Mouse (Mus musculus): ENCODE measurements around the gene Il4i1.
A peak's percentile ranks its signal among the peaks of the same experiment; 100 is the strongest.

The Il4i1 gene

GRCm38 (mm10) chr7:44818751-44819235, 2.6 kb downstream of the Il4i1 start:
- DNase-seq (ENCODE audit: low spot score in 2 of 2) = no peak

- no peak for DNase-seq (ENCODE audit: low spot score in 2 of 2)
Observed at GRCm38 (mm10) chr7:44819391-44819790, 3.2 kb downstream of the Il4i1 start.

GRCm38 (mm10) chr7:44819863-44820262, 3.7 kb downstream of the Il4i1 start:
- DNase-seq (ENCODE audit: low spot score in 2 of 2) = no peak

- no peak for DNase-seq (ENCODE audit: low spot score in 2 of 2)
Observed at GRCm38 (mm10) chr7:44820525-44820924, 4.3 kb downstream of the Il4i1 start.

DNA sequence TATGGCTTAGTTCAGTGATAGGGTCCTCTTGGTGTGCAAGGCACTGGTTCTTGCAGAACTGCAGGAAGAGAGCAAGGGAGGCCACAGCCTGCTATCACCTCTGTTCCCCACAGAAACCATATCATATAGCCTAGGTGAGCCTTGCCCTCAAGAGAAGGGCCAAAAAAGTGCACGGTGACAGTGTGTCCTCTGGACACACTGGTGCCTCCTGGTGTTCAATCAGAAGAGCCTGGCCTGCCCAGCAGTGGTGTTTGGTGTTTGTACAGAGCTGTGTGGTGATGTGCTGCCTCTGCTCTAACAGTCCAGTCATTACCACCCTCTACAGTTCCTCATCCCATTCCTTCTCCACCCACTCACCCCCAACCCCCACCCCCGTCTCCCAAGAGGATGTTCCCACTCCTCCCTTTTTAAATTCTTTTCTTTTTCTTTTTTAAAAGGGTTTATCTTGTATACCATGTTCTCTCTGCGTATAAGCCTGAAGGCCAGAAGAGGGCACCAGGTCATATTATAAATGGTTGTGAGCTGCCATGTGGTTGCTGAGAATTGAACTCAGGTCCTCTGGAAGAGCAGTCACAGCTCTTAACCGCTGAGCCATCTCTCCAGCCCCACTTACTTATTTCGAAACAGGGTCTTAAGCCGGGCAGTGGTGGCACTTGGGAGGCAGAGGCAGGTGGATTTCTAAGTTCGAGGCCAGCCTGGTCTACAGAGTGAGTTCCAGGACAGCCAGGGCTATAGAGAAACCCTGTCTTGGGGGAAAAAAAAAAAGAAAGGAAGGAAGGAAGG, 5.7 kb downstream of the Il4i1 start:
- DNase-seq (ENCODE audit: low spot score in 2 of 2) = no peak

DNA sequence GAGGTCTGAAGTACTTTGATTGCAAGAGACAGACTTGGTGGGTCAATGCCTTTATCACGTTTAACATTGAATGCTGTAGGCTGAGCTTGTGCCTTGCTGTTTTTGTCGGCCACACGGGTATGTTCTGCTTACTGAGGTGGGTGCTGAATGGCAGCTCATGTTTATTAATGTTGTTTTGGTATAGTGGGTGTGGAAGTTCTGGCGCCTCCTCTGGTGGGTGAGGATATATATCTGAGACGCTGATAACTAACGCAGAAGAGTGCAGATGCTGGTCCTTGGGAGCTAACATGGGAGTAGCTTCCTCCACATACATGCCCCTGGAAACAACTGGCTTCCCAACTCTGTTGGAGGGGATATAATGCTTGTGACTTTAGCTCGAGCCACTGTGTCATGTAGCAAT, 7.2 kb downstream of the Il4i1 start:
- DNase-seq (ENCODE audit: low spot score in 2 of 2) = no peak

GRCm38 (mm10) chr7:44824872-44825271, 8.7 kb downstream of the Il4i1 start:
- DNase-seq (ENCODE audit: low spot score in 2 of 2) = peak; percentile 50 to 52

DNA sequence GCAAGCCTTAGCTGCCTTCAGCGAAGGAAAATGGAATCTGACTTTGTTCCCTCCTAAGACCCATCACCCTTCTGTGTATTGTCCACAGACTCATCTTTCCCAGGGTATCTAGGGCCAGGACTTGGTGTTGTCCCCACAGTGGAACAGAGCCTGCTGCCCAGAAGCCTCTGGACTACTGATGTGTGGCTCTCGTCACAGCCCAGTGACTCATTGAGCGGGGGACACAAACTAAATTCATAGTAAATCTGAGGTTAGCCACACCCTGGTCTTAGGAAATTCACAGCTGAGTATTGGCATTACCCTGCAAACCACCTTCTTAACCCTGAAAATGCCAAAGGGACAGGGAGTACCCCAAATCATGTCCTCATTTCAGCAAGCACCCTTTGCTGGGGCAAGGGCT, 10.6 kb downstream of the Il4i1 start:
- DNase-seq (ENCODE audit: low spot score in 2 of 2) = no peak

- DNase-seq (ENCODE audit: low spot score in 2 of 2) = no peak
Observed at GRCm38 (mm10) chr7:44828706-44829105, 12.5 kb downstream of the Il4i1 start.

DNA sequence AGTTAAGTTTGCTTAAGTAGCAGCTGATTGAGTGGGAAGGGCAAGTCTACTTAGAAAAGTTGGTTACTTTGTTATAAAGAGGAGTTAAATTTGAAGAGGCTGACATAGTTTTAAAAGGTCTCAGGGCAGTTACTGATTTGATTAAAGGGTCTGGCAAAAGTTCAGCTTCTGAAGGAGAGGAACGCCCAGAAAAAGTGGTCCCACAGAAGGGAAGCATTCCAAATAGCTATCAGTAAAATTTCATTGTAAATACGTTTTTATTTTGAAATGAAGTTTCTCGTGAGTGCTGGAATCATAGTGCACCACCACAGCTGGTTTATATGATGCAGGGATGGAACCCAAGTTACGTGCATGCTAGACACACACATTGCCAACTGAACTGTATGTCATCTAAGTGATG, 16.6 kb downstream of the Il4i1 start:
- no peak for DNase-seq (ENCODE audit: low spot score in 2 of 2)

DNA sequence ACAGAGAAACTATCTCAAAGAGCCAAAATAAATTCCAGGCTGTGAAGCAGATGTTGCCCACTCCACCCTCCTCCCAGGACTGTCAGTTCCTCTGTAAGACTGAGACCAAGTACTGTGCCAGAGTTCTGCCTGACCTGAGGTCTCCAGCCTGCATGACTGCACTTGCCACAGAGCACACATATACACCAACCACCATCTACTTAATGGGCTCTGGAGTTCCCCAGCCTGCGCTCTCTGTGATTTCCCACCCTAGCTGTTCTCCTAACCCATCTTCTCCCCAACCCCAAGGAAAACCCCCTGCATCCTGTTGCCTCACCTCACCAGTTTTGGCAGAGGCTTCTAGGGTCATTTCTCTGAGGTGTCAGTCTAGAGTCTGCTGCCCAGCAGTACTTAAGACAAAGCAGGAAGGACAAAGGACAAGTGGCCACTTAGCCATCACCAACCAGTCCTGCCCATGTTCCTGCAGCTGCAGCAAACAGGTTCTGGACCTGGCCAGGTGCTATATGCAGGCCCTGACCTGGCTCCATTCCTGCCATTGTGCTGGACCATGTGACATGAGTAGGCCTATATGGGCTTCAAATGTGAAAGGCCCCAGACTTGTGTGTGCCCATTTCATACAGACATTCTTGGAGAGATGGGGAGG, 19.3 kb downstream of the Il4i1 start:
- no peak for DNase-seq (ENCODE audit: low spot score in 2 of 2)

DNA sequence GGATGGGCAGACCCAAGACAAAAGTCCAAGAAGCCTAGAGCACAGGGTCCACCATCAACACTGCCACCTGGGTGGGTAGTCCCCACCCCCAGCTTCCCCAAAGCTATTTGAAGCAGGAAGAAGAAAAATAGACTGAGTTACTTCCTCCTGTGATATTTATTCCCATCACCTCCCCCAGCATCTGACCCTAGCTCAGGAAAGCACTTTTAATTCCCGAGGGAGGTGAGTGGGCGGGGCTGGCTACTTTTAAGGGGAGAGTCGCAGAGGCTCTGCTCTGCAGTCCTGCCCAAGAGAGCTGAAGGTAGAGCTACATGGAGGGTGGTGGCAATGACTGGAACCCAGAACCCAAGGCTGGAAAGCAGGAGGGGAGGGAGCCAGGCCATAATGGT, 19.8 kb downstream of the Il4i1 start:
- DNase-seq (ENCODE audit: low spot score in 2 of 2) = no peak

DNA sequence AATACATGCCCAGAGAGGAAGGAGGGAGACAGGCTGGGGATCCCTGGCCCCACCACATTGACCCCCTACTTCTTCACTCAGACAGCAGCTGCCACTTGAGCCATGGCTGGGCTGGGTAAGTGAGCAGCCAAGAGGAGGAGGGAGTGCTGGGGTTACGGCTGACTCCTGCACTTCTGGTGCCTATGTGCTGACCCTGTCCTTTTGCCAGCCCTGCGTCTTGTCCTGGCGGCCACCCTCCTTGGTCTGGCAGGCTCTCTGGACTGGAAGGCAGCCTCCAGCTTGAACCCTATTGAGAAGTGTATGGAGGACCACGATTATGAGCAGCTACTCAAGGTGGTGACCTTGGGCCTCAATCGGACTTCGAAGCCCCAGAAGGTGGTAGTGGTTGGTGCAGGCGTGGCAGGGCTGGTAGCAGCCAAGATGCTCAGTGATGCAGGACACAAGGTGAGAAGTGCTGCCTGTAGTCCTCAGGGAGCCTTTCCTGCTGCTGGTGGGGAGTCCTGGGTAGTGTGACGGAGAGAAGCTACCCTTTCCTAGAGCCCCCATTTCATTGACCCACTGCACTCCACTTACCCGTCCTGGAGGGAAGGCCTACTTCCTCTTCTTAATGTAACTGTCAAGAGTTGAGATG, 20.4 kb downstream of the Il4i1 start:
- no peak for DNase-seq (ENCODE audit: low spot score in 2 of 2)

- no peak for DNase-seq (ENCODE audit: low spot score in 2 of 2)
Observed at GRCm38 (mm10) chr7:44838073-44838472, 21.9 kb downstream of the Il4i1 start.

- DNase-seq (ENCODE audit: low spot score in 2 of 2) = no peak
Observed at GRCm38 (mm10) chr7:44839171-44839490, 22.9 kb downstream of the Il4i1 start.

DNA sequence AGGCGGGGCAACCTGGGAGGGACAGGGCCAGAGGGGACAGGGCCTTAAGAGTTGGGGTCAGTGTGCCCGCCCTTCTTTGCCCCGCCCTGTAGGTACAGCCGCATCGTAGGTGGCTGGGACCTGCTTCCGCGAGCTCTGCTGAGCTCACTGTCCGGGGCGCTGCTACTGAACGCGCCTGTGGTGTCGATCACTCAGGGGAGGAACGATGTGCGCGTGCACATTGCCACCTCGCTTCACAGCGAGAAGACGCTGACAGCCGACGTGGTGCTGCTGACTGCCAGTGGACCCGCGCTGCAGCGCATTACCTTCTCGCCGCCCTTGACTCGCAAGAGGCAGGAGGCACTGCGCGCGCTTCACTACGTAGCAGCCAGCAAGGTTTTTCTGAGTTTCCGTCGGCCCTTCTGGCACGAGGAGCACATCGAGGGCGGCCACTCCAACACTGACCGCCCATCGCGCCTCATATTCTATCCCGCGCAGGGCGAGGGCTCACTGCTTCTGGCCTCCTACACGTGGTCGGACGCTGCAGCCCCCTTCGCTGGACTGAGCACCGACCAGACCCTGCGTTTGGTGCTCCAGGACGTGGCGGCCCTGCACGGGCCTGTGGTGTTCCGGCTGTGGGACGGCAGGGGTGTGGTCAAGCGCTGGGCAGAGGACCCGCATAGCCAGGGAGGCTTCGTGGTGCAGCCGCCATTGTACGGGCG, 23.5 kb downstream of the Il4i1 start:
- peak in 1 of 2 experiments; percentile 41 for DNase-seq (ENCODE audit: low spot score in 2 of 2)

DNA sequence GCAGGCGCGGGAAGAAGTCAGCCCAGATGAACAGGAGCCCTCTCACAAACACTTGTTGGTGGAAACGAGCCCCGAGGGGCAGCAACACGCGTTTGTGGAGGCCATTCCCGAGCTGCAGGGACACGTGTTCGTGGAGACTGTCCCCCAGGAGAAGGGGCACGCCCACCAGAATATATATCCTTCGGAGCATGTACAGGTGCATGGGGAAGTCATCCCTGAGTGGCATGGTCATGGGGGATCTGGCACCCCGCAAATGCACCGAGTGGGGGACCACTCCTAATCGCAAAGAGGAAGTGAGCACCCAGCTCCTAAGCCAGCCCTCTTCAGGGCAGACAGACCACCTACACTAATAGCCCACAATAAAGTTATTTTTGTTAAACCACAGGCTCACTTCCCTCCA, 24.2 kb downstream of the Il4i1 start:
- no peak for DNase-seq (ENCODE audit: low spot score in 2 of 2)

- no peak for DNase-seq (ENCODE audit: low spot score in 2 of 2)
Observed at GRCm38 (mm10) chr7:44841825-44842463, 25.8 kb downstream of the Il4i1 start.

DNA sequence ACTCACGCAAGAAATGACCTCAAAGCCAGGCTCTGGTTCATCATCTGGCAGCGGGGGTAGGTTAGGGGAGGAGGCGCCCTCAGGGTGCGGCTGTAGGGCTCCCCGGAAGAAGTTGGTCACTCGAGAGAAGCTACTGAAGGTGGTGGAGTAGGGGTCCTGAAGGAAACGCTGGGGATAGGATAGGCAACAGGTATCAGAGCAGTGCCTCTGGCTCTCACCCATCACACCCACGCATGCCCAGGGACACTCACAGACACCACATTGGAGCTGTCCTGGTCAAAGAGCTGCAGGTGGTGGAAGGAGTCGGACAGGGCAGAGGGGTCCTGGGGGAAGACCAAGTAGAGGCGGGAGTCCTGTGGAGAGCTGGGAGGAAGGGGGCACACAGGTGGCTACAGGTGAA, 28.8 kb downstream of the Il4i1 start:
- no peak for DNase-seq (ENCODE audit: low spot score in 2 of 2)

DNA sequence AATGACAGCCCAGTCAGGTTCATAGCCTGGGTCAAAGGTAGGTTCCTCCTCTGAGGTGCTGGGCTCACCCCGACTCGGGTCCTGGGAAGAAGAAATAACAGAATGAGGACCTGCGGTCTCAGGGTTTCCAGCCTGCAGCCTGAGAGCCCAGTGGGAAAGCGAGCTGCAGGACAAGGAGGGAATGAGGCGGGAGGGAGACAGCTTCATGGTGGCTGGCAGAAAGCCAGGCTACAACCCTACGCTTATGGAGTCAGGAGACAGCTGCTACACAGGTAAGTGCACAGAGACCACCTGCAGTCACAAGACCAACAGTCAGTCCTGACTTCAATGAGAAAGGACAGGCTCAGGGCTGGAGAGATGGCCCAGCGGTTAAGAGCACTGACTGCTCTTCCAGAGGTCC, 30.6 kb downstream of the Il4i1 start:
- no peak for DNase-seq (ENCODE audit: low spot score in 2 of 2)

GRCm38 (mm10) chr7:44847772-44848171, 31.6 kb downstream of the Il4i1 start:
- no peak for DNase-seq (ENCODE audit: low spot score in 2 of 2)

All from urinary bladder, adult 18-20 months (tissue).